Mouse (Mus musculus) layer of hippocampus, adult 8-10 months (tissue): ENCODE results near the gene Scyl1. TPM values are rescaled to one million over a fixed set of nuclear protein-coding genes. Genes with fewer than 3 reads are reported as not detected.

Experiments used
- DNase-seq, 2 experiments: peaks; one replicate each; pipeline ENCODE4 v3.0.0; 2022; ENCODE audit warnings: low spot score in 2 of 2
- total RNA-seq, 4 experiments: library from RNA; stranded (reverse); gene quantifications; 2 replicates each; pipeline ENCODE4 v1.2.4; 2022

The Scyl1 gene
- total RNA-seq, 4 experiments from 2014 or later, result 77.7 to 94.4 (median 88.1) TPM

- DNase-seq, result no peak
These were observed 50.0 kb downstream of the Scyl1 start for GRCm38 (mm10) chr19:5721233-5721632.

- DNase-seq, result no peak
These were observed 54.3 kb downstream of the Scyl1 start for GRCm38 (mm10) chr19:5716955-5717354.

GRCm38 (mm10) chr19:5715793-5716688 lies 55.2 kb downstream of the Scyl1 start:
- no peak for DNase-seq

- no peak for DNase-seq
These were observed 57.5 kb downstream of the Scyl1 start for GRCm38 (mm10) chr19:5713730-5714129.

- DNase-seq, result no peak
These were observed 58.0 kb downstream of the Scyl1 start for GRCm38 (mm10) chr19:5713255-5713654.

- DNase-seq, result no peak
These were observed 59.2 kb downstream of the Scyl1 start for GRCm38 (mm10) chr19:5711907-5712460.

- peak in 1 of 2 experiments; percentile 80 for DNase-seq
These were observed 60.0 kb downstream of the Scyl1 start for GRCm38 (mm10) chr19:5711218-5711617.

GRCm38 (mm10) chr19:5710581-5710980 lies 60.6 kb downstream of the Scyl1 start:
- DNase-seq, result no peak

GRCm38 (mm10) chr19:5710068-5710467 lies 61.2 kb downstream of the Scyl1 start:
- no peak for DNase-seq

Other genes with a start within 250 kb of the Scyl1 start
- not detected for gene Ovol1, start 210.8 kb downstream of the Scyl1 start, total RNA-seq
- 1 to 10 TPM; 5.8 to 8.7 (median 6.6) TPM for gene Ap5b1, start 203.4 kb downstream of the Scyl1 start, total RNA-seq
- 10 to 100 TPM; 58.8 to 96.9 (median 78.2) TPM for gene Rnaseh2c, start 169.5 kb downstream of the Scyl1 start, total RNA-seq
- 100 to 1,000 TPM in 1 of 4 experiments, 10 to 100 TPM in 3; 81.5 to 105 (median 86.9) TPM for gene Kat5, start 161.2 kb downstream of the Scyl1 start, total RNA-seq
- gene Rela, start 133.9 kb downstream of the Scyl1 start, total RNA-seq, result 10 to 100 TPM; 18.8 to 32.7 (median 23.7) TPM
- gene Sipa1, start 107.7 kb downstream of the Scyl1 start, total RNA-seq, result 10 to 100 TPM; 16.2 to 20.4 (median 19.4) TPM
- 10 to 100 TPM; 16.9 to 21.3 (median 18.7) TPM for gene Map3k11, start 82.7 kb downstream of the Scyl1 start, total RNA-seq
- gene Pcnx3, start 82.5 kb downstream of the Scyl1 start, total RNA-seq, result 10 to 100 TPM; 74.5 to 80.9 (median 77.0) TPM
- under 1 TPM in 1 of 4 experiments, not detected in 3; 0.43 TPM for gene Kcnk7, start 67.1 kb downstream of the Scyl1 start, total RNA-seq
- gene Ehbp1l1, start 45.1 kb downstream of the Scyl1 start, total RNA-seq, result 10 to 100 TPM; 12.4 to 17.8 (median 16.4) TPM
- gene Fam89b, start 41.8 kb downstream of the Scyl1 start, total RNA-seq, result 10 to 100 TPM; 22.5 to 31.3 (median 27.4) TPM
- gene Ltbp3, start 30.5 kb downstream of the Scyl1 start, total RNA-seq, result 10 to 100 TPM; 30.4 to 40.5 (median 33.1) TPM
- 10 to 100 TPM; 10.4 to 20.8 (median 16.3) TPM for gene Frmd8, start 103.9 kb upstream of the Scyl1 start, total RNA-seq
- 1 to 10 TPM; 3.1 to 7.1 (median 4.5) TPM for gene Slc25a45, start 106.4 kb upstream of the Scyl1 start, total RNA-seq
- 1 to 10 TPM; 2.2 to 3.5 (median 2.9) TPM for gene Tigd3, start 122.7 kb upstream of the Scyl1 start, total RNA-seq
- 100 to 1,000 TPM in 1 of 4 experiments, 10 to 100 TPM in 3; 89.6 to 135 (median 97.5) TPM for gene Dpf2, start 141.6 kb upstream of the Scyl1 start, total RNA-seq
- gene Cdc42ep2, start 153.4 kb upstream of the Scyl1 start, total RNA-seq, result 1 to 10 TPM; 4.4 to 6.0 (median 5.4) TPM
- gene Pola2, start 192.8 kb upstream of the Scyl1 start, total RNA-seq, result 1 to 10 TPM; 4.4 to 8.2 (median 7.1) TPM
- gene Slc22a20, start 214.7 kb upstream of the Scyl1 start, total RNA-seq, result not detected
- gene Capn1, start 244.5 kb upstream of the Scyl1 start, total RNA-seq, result 10 to 100 TPM; 23.7 to 27.7 (median 25.1) TPM